Mouse (Mus musculus): ENCODE measurements around the gene Sfpq. TPM values are rescaled to one million over a fixed set of nuclear protein-coding genes. Genes with fewer than 3 reads are reported as not detected.

Sfpq gene
- polyA plus RNA-seq, 1 experiment: 147 TPM

DNA sequence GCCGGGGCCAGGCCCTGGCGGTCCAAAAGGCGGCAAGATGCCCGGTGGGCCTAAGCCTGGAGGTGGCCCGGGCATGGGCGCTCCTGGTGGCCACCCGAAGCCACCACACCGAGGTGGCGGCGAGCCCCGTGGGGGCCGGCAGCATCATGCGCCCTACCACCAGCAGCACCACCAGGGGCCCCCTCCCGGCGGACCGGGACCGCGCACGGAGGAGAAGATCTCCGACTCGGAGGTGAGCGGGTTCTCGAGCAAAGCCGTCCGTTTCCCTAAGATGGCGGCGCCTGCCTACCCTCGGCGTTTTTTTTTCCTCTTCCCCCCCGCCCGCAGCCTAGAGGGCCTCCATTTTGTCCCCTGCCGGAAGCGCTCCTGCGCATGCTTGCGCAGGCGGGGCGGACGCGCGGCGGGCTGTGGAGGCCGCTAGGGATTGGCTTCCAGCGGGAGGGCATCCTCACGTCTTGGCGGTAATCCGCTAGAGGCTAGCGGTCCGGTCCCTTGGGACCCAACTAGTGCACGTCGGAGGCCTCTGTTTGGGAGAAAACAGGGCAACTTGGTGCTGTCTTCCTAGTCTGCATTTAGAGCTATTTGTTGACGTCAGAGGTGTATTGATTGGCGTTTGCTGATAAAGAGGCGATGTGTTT, 984 bp downstream of the Sfpq start:
- Histone ChIP-seq H3K4me3 (ENCODE audit: insufficient read depth, poor library complexity, severe bottlenecking) (peak overlapping the region; percentile 91), H3K79me2 (ENCODE audit: control insufficient read depth, insufficient read depth) (peaks cover 66% of the 10 kb centered on the region), H3ac (ENCODE audit: control insufficient read depth, insufficient read length, low read depth) (peak overlapping the region; percentile 81), H3K27me3 (ENCODE audit: control insufficient read depth, insufficient read depth, insufficient read length) (no peaks in the 10 kb centered on the region), H3K36me3 (ENCODE audit: control insufficient read depth, insufficient read depth) (peaks cover 49% of the 10 kb centered on the region), H3K79me3 (ENCODE audit: low read depth) (peaks cover 54% of the 10 kb centered on the region)
- TF ChIP-seq USF1 (IDR thresholded peaks at IDR 0.05; ENCODE audit: low read depth): no peak
- peak; percentile 11 for TF ChIP-seq MAX (IDR thresholded peaks at IDR 0.05)
- TF ChIP-seq MYOD1 (IDR thresholded peaks at IDR 0.05; ENCODE audit: control insufficient read depth, insufficient read length, low read depth): no peak
- TF ChIP-seq CTCF (IDR thresholded peaks at IDR 0.05; ENCODE audit: control insufficient read depth, insufficient read depth, insufficient read length): peak; percentile 31

DNA sequence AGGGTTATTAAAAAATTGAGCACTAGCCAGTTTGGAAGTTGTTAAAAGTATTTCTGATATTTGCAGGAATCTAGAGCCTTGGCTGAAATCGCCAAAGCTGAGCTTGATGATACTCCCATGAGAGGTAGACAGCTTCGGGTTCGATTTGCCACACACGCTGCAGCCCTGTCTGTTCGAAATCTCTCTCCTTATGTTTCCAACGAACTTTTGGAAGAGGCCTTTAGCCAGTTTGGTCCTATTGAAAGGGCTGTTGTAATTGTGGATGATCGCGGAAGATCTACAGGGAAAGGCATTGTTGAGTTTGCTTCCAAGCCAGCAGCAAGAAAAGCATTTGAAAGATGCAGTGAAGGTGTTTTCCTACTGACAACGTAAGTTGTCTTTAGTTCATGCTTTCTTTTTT, 2.1 kb downstream of the Sfpq start:
- Histone ChIP-seq H3ac (ENCODE audit: control insufficient read depth, insufficient read length, low read depth) (peak overlapping the region; percentile 70), H3K79me3 (ENCODE audit: low read depth) (peaks cover 65% of the 10 kb centered on the region), H3K36me3 (ENCODE audit: control insufficient read depth, insufficient read depth) (peaks cover 60% of the 10 kb centered on the region), H3K79me2 (ENCODE audit: control insufficient read depth, insufficient read depth) (peaks cover 77% of the 10 kb centered on the region), H3K27me3 (ENCODE audit: control insufficient read depth, insufficient read depth, insufficient read length) (no peaks in the 10 kb centered on the region), H3K4me3 (ENCODE audit: insufficient read depth, poor library complexity, severe bottlenecking) (peak overlapping the region; percentile 91)
- TF ChIP-seq FOSL1 (IDR thresholded peaks at IDR 0.05; ENCODE audit: insufficient read depth, low read length, poor library complexity, severe bottlenecking) (no peak), USF1 (IDR thresholded peaks at IDR 0.05; ENCODE audit: low read depth) (no peak), CEBPB (IDR thresholded peaks at IDR 0.05; ENCODE audit: low read depth) (no peak), MAX (IDR thresholded peaks at IDR 0.05) (no peak), MYOG (IDR thresholded peaks at IDR 0.05; ENCODE audit: control insufficient read depth, extremely low read depth, insufficient read length) (no peak), CTCF (IDR thresholded peaks at IDR 0.05; ENCODE audit: control insufficient read depth, insufficient read depth, insufficient read length) (no peak), MYOD1 (IDR thresholded peaks at IDR 0.05; ENCODE audit: control insufficient read depth, insufficient read length, low read depth) (no peak)

DNA sequence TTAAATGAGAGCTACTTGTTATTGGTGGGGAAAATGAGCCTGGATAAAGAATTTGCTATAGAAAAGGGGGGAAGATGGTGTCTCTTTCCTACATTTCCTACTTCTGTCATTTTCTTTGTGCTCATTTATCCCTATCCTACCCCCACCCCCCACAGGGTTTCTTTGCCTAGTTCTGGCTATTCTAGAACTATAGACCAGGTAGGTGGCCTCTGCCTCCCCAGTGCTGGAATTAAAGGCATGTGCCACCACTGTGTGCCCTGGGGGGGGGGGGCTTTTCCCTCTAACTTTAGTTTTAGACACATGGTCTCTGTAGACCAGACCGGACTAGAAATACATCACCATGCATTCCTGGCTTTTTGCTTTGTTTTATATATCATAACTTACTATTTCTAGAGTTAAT, 3.1 kb downstream of the Sfpq start:
- H3K79me2 ChIP-seq (ENCODE audit: control insufficient read depth, insufficient read depth): peaks cover 88% of the 10 kb centered on the region
- H3K4me3 ChIP-seq (ENCODE audit: insufficient read depth, poor library complexity, severe bottlenecking): peak overlapping the region; percentile 91
- H3K36me3 ChIP-seq (ENCODE audit: control insufficient read depth, insufficient read depth): peaks cover 70% of the 10 kb centered on the region
- TF ChIP-seq FOSL1 (IDR thresholded peaks at IDR 0.05; ENCODE audit: insufficient read depth, low read length, poor library complexity, severe bottlenecking) (no peak), CTCF (IDR thresholded peaks at IDR 0.05; ENCODE audit: control insufficient read depth, insufficient read depth, insufficient read length) (no peak), CEBPB (IDR thresholded peaks at IDR 0.05; ENCODE audit: low read depth) (no peak), MYOD1 (IDR thresholded peaks at IDR 0.05; ENCODE audit: control insufficient read depth, insufficient read length, low read depth) (no peak), MAX (IDR thresholded peaks at IDR 0.05) (no peak), USF1 (IDR thresholded peaks at IDR 0.05; ENCODE audit: low read depth) (no peak), MYOG (IDR thresholded peaks at IDR 0.05; ENCODE audit: control insufficient read depth, extremely low read depth, insufficient read length) (no peak)
- H3ac ChIP-seq (ENCODE audit: control insufficient read depth, insufficient read length, low read depth): no peak overlapping the region
- H3K79me3 ChIP-seq (ENCODE audit: low read depth): peaks cover 75% of the 10 kb centered on the region
- no peaks in the 10 kb centered on the region for H3K27me3 ChIP-seq (ENCODE audit: control insufficient read depth, insufficient read depth, insufficient read length)

DNA sequence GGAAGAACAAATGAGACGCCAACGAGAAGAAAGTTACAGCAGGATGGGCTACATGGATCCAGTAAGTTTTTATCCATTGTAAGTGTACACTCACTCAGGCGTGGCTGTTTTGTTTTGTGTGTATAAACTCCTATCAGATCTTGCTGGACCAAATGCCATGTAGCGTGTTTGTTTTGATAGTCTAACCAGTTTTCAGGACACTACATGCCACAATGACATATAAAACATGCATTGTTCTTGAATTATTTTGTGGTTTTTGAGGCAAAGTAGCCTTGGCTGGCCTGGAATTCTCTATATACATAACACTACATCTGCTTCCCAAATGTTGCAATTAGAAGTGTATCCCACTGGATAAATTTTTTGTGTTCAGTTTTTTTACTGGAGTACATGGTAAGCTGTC, 5.7 kb downstream of the Sfpq start:
- Histone ChIP-seq H3K79me3 (ENCODE audit: low read depth) (peaks cover 97% of the 10 kb centered on the region), H3K79me2 (ENCODE audit: control insufficient read depth, insufficient read depth) (peaks cover 100% of the 10 kb centered on the region), H3K27me3 (ENCODE audit: control insufficient read depth, insufficient read depth, insufficient read length) (no peaks in the 10 kb centered on the region), H3K4me3 (ENCODE audit: insufficient read depth, poor library complexity, severe bottlenecking) (no peak overlapping the region), H3ac (ENCODE audit: control insufficient read depth, insufficient read length, low read depth) (no peak overlapping the region), H3K36me3 (ENCODE audit: control insufficient read depth, insufficient read depth) (peaks cover 96% of the 10 kb centered on the region)
- TF ChIP-seq CTCF (IDR thresholded peaks at IDR 0.05; ENCODE audit: control insufficient read depth, insufficient read depth, insufficient read length) (no peak), FOSL1 (IDR thresholded peaks at IDR 0.05; ENCODE audit: insufficient read depth, low read length, poor library complexity, severe bottlenecking) (no peak), MYOD1 (IDR thresholded peaks at IDR 0.05; ENCODE audit: control insufficient read depth, insufficient read length, low read depth) (no peak), CEBPB (IDR thresholded peaks at IDR 0.05; ENCODE audit: low read depth) (no peak), MAX (IDR thresholded peaks at IDR 0.05) (no peak), MYOG (IDR thresholded peaks at IDR 0.05; ENCODE audit: control insufficient read depth, extremely low read depth, insufficient read length) (no peak)

DNA sequence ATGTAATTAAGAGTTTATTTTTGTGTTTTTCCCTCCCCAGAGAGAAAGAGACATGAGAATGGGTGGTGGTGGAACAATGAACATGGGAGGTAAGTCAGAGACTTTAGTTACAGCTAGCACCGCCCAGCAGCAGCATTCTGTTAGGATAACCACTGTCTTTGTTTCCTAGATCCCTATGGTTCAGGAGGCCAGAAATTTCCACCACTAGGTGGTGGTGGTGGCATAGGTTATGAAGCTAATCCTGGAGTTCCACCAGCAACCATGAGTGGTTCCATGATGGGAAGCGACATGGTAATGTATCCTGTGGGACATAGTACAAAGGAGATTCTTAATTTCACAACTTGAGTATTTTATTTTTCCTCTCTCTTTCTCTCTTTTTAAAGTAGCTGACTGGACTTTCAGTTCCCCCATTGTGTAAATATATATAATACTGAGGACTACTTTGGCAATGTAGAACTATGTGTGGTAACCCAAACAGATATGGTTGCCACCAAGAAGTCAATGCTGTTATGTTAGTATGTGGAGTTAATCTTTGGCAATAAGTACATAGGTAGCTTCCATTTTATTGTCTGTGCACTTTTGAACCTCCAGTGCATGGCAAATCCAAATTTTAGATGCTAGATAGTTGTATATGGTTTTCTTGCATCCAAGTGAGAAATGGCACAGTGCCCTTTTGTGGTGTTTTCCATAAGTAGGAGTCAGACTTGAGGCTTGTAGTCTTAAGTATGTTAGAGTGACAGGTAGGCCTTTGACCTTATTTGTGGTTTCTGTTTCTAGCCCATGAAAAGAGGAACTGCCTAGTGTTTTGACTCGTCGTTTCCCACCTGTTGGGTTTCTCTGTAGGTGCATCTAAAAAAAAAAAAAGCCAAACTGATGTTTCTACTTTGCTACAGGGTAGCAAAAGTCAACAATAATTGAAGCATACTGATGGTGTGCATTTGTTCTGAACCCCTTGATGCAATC, 6.4 kb downstream of the Sfpq start:
- Histone ChIP-seq H3K79me2 (ENCODE audit: control insufficient read depth, insufficient read depth) (peaks cover 100% of the 10 kb centered on the region), H3K36me3 (ENCODE audit: control insufficient read depth, insufficient read depth) (peaks cover 100% of the 10 kb centered on the region), H3K4me3 (ENCODE audit: insufficient read depth, poor library complexity, severe bottlenecking) (no peak overlapping the region), H3K79me3 (ENCODE audit: low read depth) (peaks cover 98% of the 10 kb centered on the region), H3ac (ENCODE audit: control insufficient read depth, insufficient read length, low read depth) (no peak overlapping the region), H3K27me3 (ENCODE audit: control insufficient read depth, insufficient read depth, insufficient read length) (no peaks in the 10 kb centered on the region)
- TF ChIP-seq MYOG (IDR thresholded peaks at IDR 0.05; ENCODE audit: control insufficient read depth, extremely low read depth, insufficient read length): no peak
- TF ChIP-seq CTCF (IDR thresholded peaks at IDR 0.05; ENCODE audit: control insufficient read depth, insufficient read depth, insufficient read length): no peak
- no peak for TF ChIP-seq MYOD1 (IDR thresholded peaks at IDR 0.05; ENCODE audit: control insufficient read depth, insufficient read length, low read depth)
- no peak for TF ChIP-seq CEBPB (IDR thresholded peaks at IDR 0.05; ENCODE audit: low read depth)
- no peak for TF ChIP-seq FOSL1 (IDR thresholded peaks at IDR 0.05; ENCODE audit: insufficient read depth, low read length, poor library complexity, severe bottlenecking)
- no peak for TF ChIP-seq USF1 (IDR thresholded peaks at IDR 0.05; ENCODE audit: low read depth)
- TF ChIP-seq MAX (IDR thresholded peaks at IDR 0.05): no peak

All from C2C12 (cell line).